Mouse (Mus musculus) embryonic facial prominence, embryonic 10.5 days (tissue): Measurements from ENCODE around the gene Tbck. TPM values are rescaled to one million over a fixed set of nuclear protein-coding genes. Genes with fewer than 3 reads are reported as not detected.

Experiments
- DNase-seq: peaks from one replicate; pipeline ENCODE4 v3.0.0-alpha.2; 2017; ENCODE audit warnings: low spot score
- H3K27ac ChIP-seq: fragments of 300-500 bp; sonication (generic); replicated peaks from 2 replicates; pipeline ENCODE4 v1.5.1; 2016; ENCODE audit warnings: mild to moderate bottlenecking
- H3K27me3 ChIP-seq: fragments of 300-500 bp; sonication (generic); replicated peaks from 2 replicates; pipeline ENCODE4 v1.6.1; 2016; ENCODE audit warnings: low read depth, mild to moderate bottlenecking; ENCODE audit not compliant: poor library complexity, severe bottlenecking
- H3K36me3 ChIP-seq: fragments of 300-500 bp; sonication (generic); replicated peaks from 2 replicates; pipeline ENCODE4 v1.6.1; 2016; ENCODE audit warnings: mild to moderate bottlenecking, moderate library complexity
- H3K4me1 ChIP-seq: fragments of 300-500 bp; sonication (generic); 2 replicates; pipeline ENCODE4 v1.6.1; 2016
- H3K4me3 ChIP-seq: fragments of 300-500 bp; sonication (generic); 2 replicates; pipeline ENCODE4 v1.5.1; 2016; ENCODE audit warnings: mild to moderate bottlenecking, moderate library complexity
- H3K9me3 ChIP-seq: fragments of 300-500 bp; sonication (generic); 2 replicates; pipeline ENCODE4 v1.6.1; 2016; ENCODE audit warnings: mild to moderate bottlenecking
- WGBS: fragments of 180-500 bp; shearing (Covaris S2); methylation state at CpG from one replicate; pipeline ENCODE4 v1.1.7; 2016; 5-methylcytosine and 5-hydroxymethylcytosine counted together
- polyA plus RNA-seq: library from polyadenylated mRNA; unstranded; fragments of >200 nt; fragmentation: Nextera tagmentation; extraction: Ambion mirVana; gene quantifications from 2 replicates; pipeline ENCODE4 v1.2.1, GENCODE M21; 2016

Tbck gene
- polyA plus RNA-seq, 1 experiment from 2014 or later = 23.2 TPM

DNA sequence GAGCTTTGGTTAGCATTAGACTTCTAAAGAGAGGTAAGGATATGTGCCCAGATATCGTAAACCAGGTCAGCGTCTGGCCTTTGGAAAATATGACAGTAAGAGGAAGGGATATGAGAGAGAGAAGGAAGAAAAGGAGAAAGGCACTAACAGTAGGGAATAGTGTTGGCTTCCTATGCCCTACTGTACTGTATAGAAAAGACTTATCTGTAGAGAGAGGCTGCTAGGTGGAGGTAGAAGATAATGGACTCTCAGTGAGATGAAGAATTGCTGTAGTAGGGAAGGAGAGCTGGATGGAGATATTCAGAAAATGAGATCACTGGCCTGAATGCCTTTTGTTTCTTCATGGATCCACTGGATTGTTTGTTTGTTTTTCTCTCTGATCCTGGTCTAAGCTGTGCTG is 97.2 kb downstream of the Tbck start:
- Histone ChIP-seq H3K36me3 (no peaks in the 10 kb centered on the region), H3K4me1 (no peaks in the 10 kb centered on the region), H3K4me3 (no peak overlapping the region), H3K9me3 (no peaks in the 10 kb centered on the region), H3K27ac (no peak overlapping the region), H3K27me3 (no peaks in the 10 kb centered on the region)
- DNase-seq = no peak
- WGBS = 97% methylated on average over 2 of the region's 2 CpGs

DNA sequence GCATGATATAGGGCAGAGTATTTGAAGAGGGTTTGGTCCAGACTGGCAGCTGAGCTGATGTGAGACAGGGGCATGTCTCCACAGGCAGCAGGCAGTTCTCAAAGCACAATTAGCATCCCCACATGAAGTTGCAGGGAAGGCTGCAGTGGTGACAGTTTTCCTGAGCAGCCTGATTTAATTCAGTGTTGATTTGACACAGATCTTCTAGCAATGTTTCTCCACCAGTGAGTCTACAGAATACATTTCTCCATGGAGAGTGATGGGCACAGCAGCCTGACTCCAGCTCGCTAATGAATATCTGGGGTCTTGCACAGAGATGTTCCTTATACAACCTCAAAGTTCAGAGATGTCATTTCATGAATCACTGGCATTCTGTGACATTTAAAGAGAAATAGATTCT is 99.1 kb downstream of the Tbck start:
- H3K36me3 ChIP-seq = no peaks in the 10 kb centered on the region
- WGBS = 89% methylated on average over 1 of the region's 1 CpGs
- H3K9me3 ChIP-seq = no peaks in the 10 kb centered on the region
- H3K27ac ChIP-seq = no peak overlapping the region
- no peaks in the 10 kb centered on the region for H3K4me1 ChIP-seq
- H3K4me3 ChIP-seq = no peak overlapping the region
- no peak for DNase-seq
- no peaks in the 10 kb centered on the region for H3K27me3 ChIP-seq

DNA sequence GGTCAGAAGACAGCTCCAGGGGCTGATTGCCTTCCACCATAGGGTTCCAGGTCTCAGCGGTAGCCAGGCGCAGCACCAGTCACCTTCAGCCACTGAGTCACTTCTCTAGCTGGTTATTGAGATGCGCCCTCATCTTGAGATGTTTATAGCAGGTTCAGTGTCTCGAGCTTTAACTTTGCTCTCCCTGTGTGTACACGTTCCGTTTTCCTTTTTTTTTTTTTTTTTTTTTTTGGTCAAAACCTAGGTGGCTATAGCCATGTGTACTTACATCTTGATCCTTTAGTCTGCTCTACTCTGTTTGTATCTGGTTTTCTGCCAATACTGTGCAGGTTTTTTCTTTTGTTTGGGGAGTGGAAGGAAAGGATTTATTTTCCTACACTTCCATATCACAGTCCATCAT is 100.8 kb downstream of the Tbck start:
- Histone ChIP-seq H3K4me3 (no peak overlapping the region), H3K27ac (no peak overlapping the region), H3K36me3 (no peaks in the 10 kb centered on the region), H3K9me3 (no peaks in the 10 kb centered on the region), H3K4me1 (no peaks in the 10 kb centered on the region), H3K27me3 (no peaks in the 10 kb centered on the region)
- WGBS = 88% methylated on average over 6 of the region's 6 CpGs
- DNase-seq = no peak

DNA sequence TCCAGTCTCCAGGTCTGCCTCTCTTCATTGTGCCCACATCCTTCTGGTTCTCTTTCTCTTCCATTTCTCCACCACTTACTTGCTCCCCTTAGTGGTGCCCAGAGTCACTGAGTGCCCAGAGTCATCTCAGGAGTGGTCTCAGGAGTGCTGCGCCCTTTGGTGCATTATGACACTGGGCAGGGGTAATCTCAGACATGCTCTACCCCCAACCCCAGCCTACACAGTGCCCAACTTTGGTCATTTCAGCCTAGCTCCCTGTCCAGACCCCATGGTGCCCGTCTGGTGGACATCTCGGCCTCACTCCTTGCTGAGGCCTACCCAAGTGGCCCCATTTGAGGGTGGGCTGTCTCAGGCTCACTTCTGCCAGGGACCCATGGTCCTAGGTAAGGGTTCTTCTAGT is 102.7 kb downstream of the Tbck start:
- Histone ChIP-seq H3K36me3 (no peaks in the 10 kb centered on the region; the same call in 1 of the 2 replicates), H3K4me1 (no peaks in the 10 kb centered on the region), H3K4me3 (no peak overlapping the region), H3K27ac (no peak overlapping the region), H3K9me3 (no peaks in the 10 kb centered on the region), H3K27me3 (no peaks in the 10 kb centered on the region)
- no peak for DNase-seq
- WGBS = 86% methylated on average over 3 of the region's 3 CpGs

DNA sequence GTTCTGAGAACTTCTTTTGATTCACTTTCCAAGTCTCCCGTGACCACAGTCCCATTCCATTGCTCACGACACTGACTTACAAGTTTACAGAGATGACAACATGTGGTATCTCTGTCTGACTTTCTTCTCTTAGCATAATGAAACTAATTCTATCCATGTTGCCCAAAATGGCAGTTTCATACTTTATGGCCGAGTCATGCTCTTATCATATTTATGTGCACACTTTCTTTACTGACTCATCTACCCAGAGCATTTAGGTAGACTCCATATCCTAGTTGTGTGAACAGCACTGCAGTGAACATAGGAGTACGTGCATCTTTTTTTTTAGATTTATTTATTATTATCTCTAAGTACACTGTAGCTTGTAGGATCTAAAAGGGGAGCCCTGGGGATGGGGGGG is 103.8 kb downstream of the Tbck start:
- H3K4me1 ChIP-seq = no peaks in the 10 kb centered on the region
- no peaks in the 10 kb centered on the region for H3K27me3 ChIP-seq
- H3K4me3 ChIP-seq = no peak overlapping the region
- H3K27ac ChIP-seq = no peak overlapping the region
- 91% methylated on average over 4 of the region's 4 CpGs for WGBS
- no peak for DNase-seq
- H3K36me3 ChIP-seq = no peaks in the 10 kb centered on the region; the same call in 1 of the 2 replicates
- no peaks in the 10 kb centered on the region for H3K9me3 ChIP-seq

DNA sequence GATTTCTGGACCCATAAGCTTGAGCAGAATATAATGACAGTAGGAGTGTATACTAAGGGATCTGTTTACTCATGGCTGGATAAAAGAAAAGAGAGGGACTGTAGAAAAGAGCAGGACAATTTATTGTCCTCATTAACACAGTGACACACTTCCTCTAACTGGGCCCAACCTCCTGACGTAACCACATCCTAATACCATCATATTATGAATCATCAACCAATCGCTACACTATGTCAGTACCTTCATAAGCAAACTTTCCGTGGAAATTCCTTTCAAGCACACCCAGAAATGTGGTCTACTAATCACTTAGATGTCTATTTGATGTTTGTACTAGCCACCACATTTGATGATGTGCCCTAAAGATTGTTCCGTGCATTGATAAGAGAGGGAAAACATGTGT is 107.2 kb downstream of the Tbck start:
- Histone ChIP-seq H3K9me3 (no peaks in the 10 kb centered on the region), H3K27me3 (no peaks in the 10 kb centered on the region), H3K27ac (no peak overlapping the region), H3K36me3 (peaks cover 3% of the 10 kb centered on the region; the same call in 1 of the 2 replicates), H3K4me3 (no peak overlapping the region), H3K4me1 (no peaks in the 10 kb centered on the region)
- 93% methylated on average over 4 of the region's 4 CpGs for WGBS
- DNase-seq = no peak

DNA sequence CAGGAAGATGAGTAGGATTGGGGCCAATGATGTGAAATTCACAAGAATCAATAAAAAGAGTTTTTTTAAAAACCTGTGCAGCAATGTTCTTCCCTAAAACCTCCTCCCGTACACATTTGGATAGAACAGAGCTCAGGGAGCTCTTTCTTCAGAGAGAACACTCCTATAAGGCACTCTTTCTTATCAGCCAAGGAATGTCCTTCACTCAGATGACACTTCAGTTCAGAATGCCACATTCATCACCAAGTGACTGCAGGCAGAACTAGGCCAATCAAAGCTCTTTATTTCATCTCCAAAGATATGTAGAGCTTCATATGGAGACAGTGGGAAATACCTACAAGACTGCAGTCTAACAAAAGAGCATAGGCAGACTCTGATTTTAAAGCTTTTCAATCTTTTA is 116.3 kb downstream of the Tbck start:
- H3K4me1 ChIP-seq = no peaks in the 10 kb centered on the region
- no peak overlapping the region for H3K27ac ChIP-seq
- H3K27me3 ChIP-seq = no peaks in the 10 kb centered on the region
- 80% methylated on average over 1 of the region's 1 CpGs for WGBS
- no peak overlapping the region for H3K4me3 ChIP-seq
- DNase-seq = no peak
- peaks cover 30% of the 10 kb centered on the region for H3K36me3 ChIP-seq
- no peaks in the 10 kb centered on the region for H3K9me3 ChIP-seq

DNA sequence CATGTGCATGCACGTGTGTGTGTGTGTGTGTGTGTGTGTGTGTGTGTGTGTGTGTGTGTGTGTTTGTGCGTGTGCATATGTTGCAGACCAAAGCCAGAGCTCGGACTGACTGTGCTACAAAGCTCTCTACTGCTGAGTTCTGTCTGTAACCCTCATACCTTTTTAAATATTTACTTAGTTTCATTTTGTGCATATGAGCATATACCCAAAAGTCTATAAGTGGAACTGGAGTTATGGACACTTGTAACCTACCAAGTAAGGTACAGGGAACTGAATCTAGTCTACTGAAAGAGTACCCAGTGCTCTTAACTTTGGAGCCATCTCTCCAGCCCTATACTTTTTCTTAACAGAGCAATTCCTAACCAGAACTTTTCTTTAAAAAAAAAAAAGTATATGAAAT is 118.0 kb downstream of the Tbck start:
- 80% methylated on average over 3 of the region's 3 CpGs for WGBS
- no peak overlapping the region for H3K27ac ChIP-seq
- H3K9me3 ChIP-seq = no peaks in the 10 kb centered on the region
- no peaks in the 10 kb centered on the region for H3K27me3 ChIP-seq
- H3K36me3 ChIP-seq = peaks cover 22% of the 10 kb centered on the region
- no peak overlapping the region for H3K4me3 ChIP-seq
- no peaks in the 10 kb centered on the region for H3K4me1 ChIP-seq
- no peak for DNase-seq

DNA sequence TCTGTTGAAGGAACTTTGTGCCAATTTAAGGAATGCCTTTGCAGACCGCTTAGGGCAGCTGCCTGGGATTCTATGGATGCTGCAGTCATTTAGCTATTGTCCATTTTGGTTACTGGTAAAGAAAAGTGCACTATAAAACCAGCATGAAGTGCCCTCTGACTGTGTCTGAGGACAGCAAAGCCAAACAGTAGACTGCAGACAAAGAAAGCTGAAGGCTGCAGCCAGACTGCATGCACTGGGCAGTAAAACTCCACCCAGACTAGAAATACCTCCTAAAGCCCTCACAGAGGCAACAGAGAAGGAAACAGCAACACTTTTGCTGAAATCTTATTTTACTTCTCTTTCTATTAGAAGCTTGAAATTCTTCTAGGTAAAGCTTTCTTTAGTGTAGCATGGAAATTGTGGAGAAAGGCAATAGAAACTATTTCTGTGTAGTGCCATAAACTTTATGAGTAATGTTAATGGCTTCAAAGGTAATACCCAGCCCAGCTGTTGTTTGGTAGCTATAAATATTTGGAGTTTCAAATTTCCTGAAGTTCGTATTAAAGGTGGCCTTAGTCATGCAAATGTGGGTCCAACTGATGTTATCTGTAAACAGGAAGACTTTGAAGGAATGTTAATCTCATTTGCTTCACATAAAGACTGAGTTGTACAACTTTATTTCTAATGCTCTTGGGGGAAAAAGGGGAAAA is 124.1 kb downstream of the Tbck start:
- Histone ChIP-seq H3K27ac (no peak overlapping the region), H3K9me3 (no peaks in the 10 kb centered on the region), H3K27me3 (no peaks in the 10 kb centered on the region), H3K4me3 (no peak overlapping the region), H3K4me1 (no peaks in the 10 kb centered on the region), H3K36me3 (peaks cover 2% of the 10 kb centered on the region; the same call in 1 of the 2 replicates)
- DNase-seq = no peak
- 71% methylated on average over 2 of the region's 2 CpGs for WGBS

DNA sequence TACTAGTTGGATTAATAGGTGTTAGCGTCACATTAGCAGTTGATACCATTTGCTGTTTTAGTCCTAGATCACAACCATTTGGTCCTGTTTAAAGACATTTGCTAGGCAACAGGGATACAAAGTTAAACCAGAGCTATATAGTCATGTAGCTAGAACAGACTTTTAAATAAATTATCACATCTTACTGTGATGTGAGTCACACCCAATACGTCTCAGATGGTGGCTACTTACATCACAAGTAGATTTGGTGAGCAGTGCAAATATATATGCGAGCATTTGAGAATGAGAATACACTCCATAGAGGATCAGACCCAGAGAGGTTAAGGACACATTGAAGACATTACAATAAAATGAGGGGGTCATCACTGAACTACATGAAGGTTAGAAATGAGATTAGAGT is 125.0 kb downstream of the Tbck start:
- no peaks in the 10 kb centered on the region for H3K9me3 ChIP-seq
- H3K4me3 ChIP-seq = no peak overlapping the region
- DNase-seq = no peak
- no peaks in the 10 kb centered on the region for H3K27me3 ChIP-seq
- H3K27ac ChIP-seq = no peak overlapping the region
- H3K4me1 ChIP-seq = no peaks in the 10 kb centered on the region
- 89% methylated on average over 3 of the region's 3 CpGs for WGBS
- no peaks in the 10 kb centered on the region; the same call in 1 of the 2 replicates for H3K36me3 ChIP-seq

DNA sequence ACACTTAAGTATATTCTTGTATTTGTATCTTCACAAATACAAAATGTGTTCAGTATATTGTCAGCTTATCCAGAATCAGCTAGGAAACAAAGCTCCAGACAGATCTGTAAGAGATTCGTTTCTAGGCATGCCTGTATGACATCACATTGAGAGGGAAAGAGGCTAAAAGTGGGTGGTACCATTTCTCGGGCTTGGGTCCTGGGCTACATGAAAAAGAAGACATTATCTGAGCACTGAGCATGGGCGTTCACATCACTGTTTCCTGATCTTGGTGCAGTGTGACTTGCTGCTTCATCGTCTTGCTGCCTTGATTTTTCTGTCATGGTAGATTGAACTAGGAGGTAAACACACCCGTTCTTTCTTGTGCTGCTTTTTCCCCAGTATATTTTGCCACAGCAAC is 127.8 kb downstream of the Tbck start:
- Histone ChIP-seq H3K4me3 (no peak overlapping the region), H3K9me3 (no peaks in the 10 kb centered on the region), H3K4me1 (no peaks in the 10 kb centered on the region), H3K27me3 (no peaks in the 10 kb centered on the region), H3K27ac (no peak overlapping the region), H3K36me3 (no peaks in the 10 kb centered on the region; the same call in 1 of the 2 replicates)
- DNase-seq = no peak
- WGBS = 80% methylated on average over 5 of the region's 5 CpGs

DNA sequence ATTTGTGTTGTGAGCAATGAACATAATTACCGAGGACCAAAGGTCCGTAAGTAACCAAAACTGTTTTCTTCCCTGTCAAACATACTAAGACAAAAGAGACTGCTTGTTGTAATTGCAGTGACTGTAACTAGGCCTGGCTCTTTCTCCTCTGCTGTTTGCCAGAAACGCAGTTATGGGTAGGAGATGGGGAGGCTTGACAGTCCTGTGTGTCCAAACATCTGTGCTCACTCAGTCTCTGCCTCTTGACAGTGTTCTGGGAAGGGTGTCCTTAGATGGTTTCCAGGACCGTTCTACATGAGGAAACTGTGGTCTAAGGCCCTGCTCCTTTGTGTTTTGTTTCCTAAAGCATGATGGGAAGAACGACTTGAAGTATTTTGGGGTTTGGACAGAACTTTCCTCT is 128.4 kb downstream of the Tbck start:
- WGBS = 83% methylated on average over 5 of the region's 5 CpGs
- H3K9me3 ChIP-seq = no peaks in the 10 kb centered on the region
- no peaks in the 10 kb centered on the region for H3K4me1 ChIP-seq
- H3K27ac ChIP-seq = no peak overlapping the region
- no peak overlapping the region for H3K4me3 ChIP-seq
- H3K36me3 ChIP-seq = no peaks in the 10 kb centered on the region; the same call in 1 of the 2 replicates
- H3K27me3 ChIP-seq = no peaks in the 10 kb centered on the region
- DNase-seq = no peak

DNA sequence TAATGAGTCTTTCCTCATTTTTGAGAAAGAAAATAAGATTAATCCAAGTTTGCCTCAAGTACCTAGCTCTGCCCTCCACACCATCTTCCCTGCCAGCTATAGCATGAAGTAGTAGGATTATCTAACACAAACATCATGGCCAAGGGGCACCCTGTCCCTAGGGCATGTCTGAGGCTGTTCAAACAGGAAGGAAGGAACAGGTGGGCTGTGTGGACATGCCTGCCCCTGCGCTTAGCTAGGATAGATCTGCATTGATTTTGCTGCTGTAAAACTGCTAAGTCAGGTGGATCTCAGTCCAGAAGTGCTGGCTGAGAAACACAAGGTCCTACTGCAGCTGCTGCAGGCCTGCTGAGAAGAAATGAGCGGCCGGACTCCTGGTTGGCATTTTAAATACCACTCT is 129.2 kb downstream of the Tbck start:
- H3K36me3 ChIP-seq = no peaks in the 10 kb centered on the region

More for the DNA sequence above, 129.2 kb downstream of the Tbck start:
- no peaks in the 10 kb centered on the region for H3K9me3 ChIP-seq
- 88% methylated on average over 3 of the region's 3 CpGs for WGBS
- no peak overlapping the region for H3K4me3 ChIP-seq
- no peaks in the 10 kb centered on the region for H3K27me3 ChIP-seq
- DNase-seq = peak; percentile 14
- H3K27ac ChIP-seq = no peak overlapping the region
- H3K4me1 ChIP-seq = no peaks in the 10 kb centered on the region
